Mouse (Mus musculus) C2C12 (cell line): Measurements from ENCODE around the gene Rrp36.

Source experiments
- CTCF ChIP-seq: IDR thresholded peaks from one replicate; pipeline ENCODE4 v1.5.1; 2011; ENCODE audit not compliant: control insufficient read depth, insufficient read depth, insufficient read length
- MYOG ChIP-seq: IDR thresholded peaks from one replicate; pipeline ENCODE4 v1.6.1; 2011; ENCODE audit not compliant: control insufficient read depth, insufficient read length; ENCODE audit errors: extremely low read depth
- USF1 ChIP-seq: IDR thresholded peaks from one replicate; pipeline ENCODE4 v1.6.1; 2011; ENCODE audit warnings: low read depth, mild to moderate bottlenecking, control low read depth, moderate library complexity

DNA sequence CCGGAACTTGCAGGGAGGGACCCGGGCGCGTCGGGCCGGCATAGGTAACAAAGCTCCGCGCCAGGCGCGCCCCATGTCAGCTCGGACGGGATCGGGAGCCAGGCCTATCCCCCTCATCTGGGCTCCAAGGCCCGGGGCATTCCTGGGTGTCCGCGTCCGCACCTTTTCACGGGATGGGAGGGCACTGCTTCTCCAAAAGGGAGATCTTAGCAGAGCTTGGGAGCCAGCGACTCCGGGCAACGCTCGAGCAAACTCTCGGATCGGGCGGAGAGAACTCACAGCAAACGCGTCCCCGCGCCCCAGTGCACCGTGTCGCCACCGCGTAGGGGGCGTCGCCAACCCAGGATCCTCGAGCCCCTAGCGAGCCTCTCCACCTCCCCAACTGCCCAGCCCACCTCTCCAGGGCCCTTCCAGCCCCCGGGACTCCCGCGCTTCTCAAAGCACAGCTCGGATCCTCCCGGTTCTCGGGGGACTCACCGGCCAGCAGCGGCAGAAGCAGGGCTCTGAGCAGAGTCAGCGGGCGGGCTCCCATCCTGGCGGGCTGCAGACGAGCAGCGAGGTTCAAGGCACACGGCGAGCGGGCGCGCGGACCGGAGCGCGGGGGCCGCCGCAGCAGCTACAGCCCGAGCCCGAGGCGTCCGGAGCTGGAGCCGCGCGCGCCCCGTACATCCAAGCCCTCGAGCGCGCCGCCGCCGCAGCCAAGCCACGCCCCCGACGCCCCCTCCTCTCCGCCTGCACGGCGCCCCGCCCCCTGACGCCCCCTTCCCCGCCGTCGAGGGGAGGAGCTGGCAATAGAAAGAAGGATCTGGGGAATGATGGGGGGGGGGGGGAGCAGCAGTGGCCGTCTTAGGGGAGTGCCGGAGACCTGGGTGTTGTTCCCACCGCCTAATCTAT, 45.1 kb downstream of the Rrp36 start, which contains the start of gene Ptk7:
- TF ChIP-seq CTCF (no peak), MYOG (no peak), USF1 (no peak)
